Mouse (Mus musculus): ENCODE measurements at regions not wholly inside any gene's neighbourhood (a gene's known extent, or its start where the extent isn't known, plus 50 kb on each side); places are given as distances from the start of the nearest gene placed in this dataset.

GRCm38 (mm10) chr1:76975077-76975945 lies 539.6 kb downstream of the Epha4 start:
- DNase-seq (ENCODE audit: low spot score) (no peak), ATAC-seq (no peak)
- H3K27me3 ChIP-seq (ENCODE audit: insufficient read depth, low read length) = no peaks in the 10 kb centered on the region
- no peak overlapping the region for H3K4me2 ChIP-seq (ENCODE audit: low read depth, low read length)
- no peak overlapping the region for H3K9ac ChIP-seq (replicated peaks; ENCODE audit: low read length)
- H3K27ac ChIP-seq = no peak overlapping the region
- H3K4me3 ChIP-seq (ENCODE audit: low read length) = no peak overlapping the region
- no peaks in the 10 kb centered on the region for H3K36me3 ChIP-seq (ENCODE audit: insufficient read depth, low read length)
- H3K4me1 ChIP-seq (ENCODE audit: insufficient read depth, low read length) = no peaks in the 10 kb centered on the region
- no peaks in the 10 kb centered on the region for H3K9me3 ChIP-seq (ENCODE audit: low read length)
- TF ChIP-seq CTCF (IDR thresholded peaks at IDR 0.05; ENCODE audit: low read depth) = no peak
- WGBS = 65% methylated on average over 12 of the region's 12 CpGs

- no peak overlapping the region for H3K27ac ChIP-seq
- H3K36me3 ChIP-seq (ENCODE audit: insufficient read depth, low read length) = no peaks in the 10 kb centered on the region
- H3K9ac ChIP-seq (replicated peaks; ENCODE audit: low read length) = no peak overlapping the region
- H3K4me2 ChIP-seq (ENCODE audit: low read depth, low read length) = no peak overlapping the region
- H3K9me3 ChIP-seq (ENCODE audit: low read length) = no peaks in the 10 kb centered on the region
- no peak for DNase-seq (ENCODE audit: low spot score)
- no peak for TF ChIP-seq CTCF (IDR thresholded peaks at IDR 0.05; ENCODE audit: low read depth)
- H3K4me1 ChIP-seq (ENCODE audit: insufficient read depth, low read length) = no peaks in the 10 kb centered on the region
- no peaks in the 10 kb centered on the region for H3K27me3 ChIP-seq (ENCODE audit: insufficient read depth, low read length)
- WGBS = 84% methylated on average over 9 of the region's 9 CpGs
- no peak for ATAC-seq
- H3K4me3 ChIP-seq (ENCODE audit: low read length) = no peak overlapping the region
Measured at GRCm38 (mm10) chr1:76980498-76981152, 534.3 kb downstream of the Epha4 start.

GRCm38 (mm10) chr1:76993776-76994175 lies 521.1 kb downstream of the Epha4 start:
- H3K4me3 ChIP-seq (ENCODE audit: low read length) = no peak overlapping the region
- no peak overlapping the region for H3K9ac ChIP-seq (replicated peaks; ENCODE audit: low read length)
- H3K4me1 ChIP-seq (ENCODE audit: insufficient read depth, low read length) = no peaks in the 10 kb centered on the region
- DNase-seq (ENCODE audit: low spot score) (no peak), ATAC-seq (no peak)
- WGBS = 88% methylated on average over 2 of the region's 2 CpGs
- no peaks in the 10 kb centered on the region for H3K9me3 ChIP-seq (ENCODE audit: low read length)
- no peaks in the 10 kb centered on the region for H3K36me3 ChIP-seq (ENCODE audit: insufficient read depth, low read length)
- H3K27ac ChIP-seq = no peak overlapping the region
- no peaks in the 10 kb centered on the region for H3K27me3 ChIP-seq (ENCODE audit: insufficient read depth, low read length)
- no peak for TF ChIP-seq CTCF (IDR thresholded peaks at IDR 0.05; ENCODE audit: low read depth)
- H3K4me2 ChIP-seq (ENCODE audit: low read depth, low read length) = no peak overlapping the region

GRCm38 (mm10) chr1:77008001-77008400 lies 506.9 kb downstream of the Epha4 start:
- Histone ChIP-seq H3K27me3 (ENCODE audit: insufficient read depth, low read length) (no peaks in the 10 kb centered on the region), H3K4me2 (ENCODE audit: low read depth, low read length) (no peak overlapping the region), H3K9me3 (ENCODE audit: low read length) (no peaks in the 10 kb centered on the region), H3K27ac (no peak overlapping the region), H3K36me3 (ENCODE audit: insufficient read depth, low read length) (no peaks in the 10 kb centered on the region), H3K9ac (replicated peaks; ENCODE audit: low read length) (no peak overlapping the region), H3K4me3 (ENCODE audit: low read length) (no peak overlapping the region), H3K4me1 (ENCODE audit: insufficient read depth, low read length) (no peaks in the 10 kb centered on the region)
- no peak for DNase-seq (ENCODE audit: low spot score)
- ATAC-seq = no peak
- 81% methylated on average over 6 of the region's 6 CpGs for WGBS
- TF ChIP-seq CTCF (IDR thresholded peaks at IDR 0.05; ENCODE audit: low read depth) = no peak

GRCm38 (mm10) chr1:77010608-77011214 lies 504.2 kb downstream of the Epha4 start:
- Histone ChIP-seq H3K27ac (no peak overlapping the region), H3K9ac (replicated peaks; ENCODE audit: low read length) (no peak overlapping the region), H3K9me3 (ENCODE audit: low read length) (no peaks in the 10 kb centered on the region), H3K36me3 (ENCODE audit: insufficient read depth, low read length) (no peaks in the 10 kb centered on the region), H3K27me3 (ENCODE audit: insufficient read depth, low read length) (no peaks in the 10 kb centered on the region), H3K4me3 (ENCODE audit: low read length) (no peak overlapping the region), H3K4me1 (ENCODE audit: insufficient read depth, low read length) (no peaks in the 10 kb centered on the region), H3K4me2 (ENCODE audit: low read depth, low read length) (no peak overlapping the region)
- DNase-seq (ENCODE audit: low spot score) (peak; percentile 30), ATAC-seq (peak; percentile 49)
- no peak for TF ChIP-seq CTCF (IDR thresholded peaks at IDR 0.05; ENCODE audit: low read depth)
- WGBS = 42% methylated on average over 8 of the region's 8 CpGs

- no peak overlapping the region for H3K4me3 ChIP-seq (ENCODE audit: low read length)
- no peak overlapping the region for H3K27ac ChIP-seq
- no peak for ATAC-seq
- TF ChIP-seq CTCF (IDR thresholded peaks at IDR 0.05; ENCODE audit: low read depth) = no peak
- H3K4me1 ChIP-seq (ENCODE audit: insufficient read depth, low read length) = no peaks in the 10 kb centered on the region; the same call in 1 of the 2 replicates
- H3K36me3 ChIP-seq (ENCODE audit: insufficient read depth, low read length) = no peaks in the 10 kb centered on the region
- WGBS = 58% methylated on average over 4 of the region's 4 CpGs
- H3K27me3 ChIP-seq (ENCODE audit: insufficient read depth, low read length) = no peaks in the 10 kb centered on the region
- H3K9me3 ChIP-seq (ENCODE audit: low read length) = no peaks in the 10 kb centered on the region
- no peak overlapping the region for H3K4me2 ChIP-seq (ENCODE audit: low read depth, low read length)
- no peak overlapping the region for H3K9ac ChIP-seq (replicated peaks; ENCODE audit: low read length)
- DNase-seq (ENCODE audit: low spot score) = no peak
Measured at GRCm38 (mm10) chr1:77027656-77028055, 487.2 kb downstream of the Epha4 start.
